Mouse (Mus musculus) gastrocnemius, postnatal 4 days (tissue): ENCODE data around the gene Srgap2. TPM values are rescaled to one million over a fixed set of nuclear protein-coding genes. Genes with fewer than 3 reads are reported as not detected.
"Not testable (repeated sequence)": the region's sequence is repeated elsewhere in the genome, so short reads cannot be mapped to it uniquely, and the experiment has no call there.

Experiments used
- DNase-seq, 2 experiments: peaks; one replicate each; pipeline ENCODE4 v3.0.0; 2021 to 2022; ENCODE audit warnings: low spot score in 2 of 2, mixed read lengths in 2 of 2
- long read RNA-seq, 2 experiments: library from polyadenylated mRNA; stranded (forward); transcript quantifications; one replicate each; pipeline ENCODE4 v2.0.0; 2021
- total RNA-seq, 2 experiments: library from RNA; stranded (reverse); gene quantifications; 2 replicates each; pipeline ENCODE4 v1.2.3; 2021

The Srgap2 gene
- 10 to 100 TPM; 66.3 to 67.7 TPM for total RNA-seq
- long read RNA-seq, experiment 1, full-length matches to known transcripts, result 22 of 45 reads
- long read RNA-seq, experiment 1, partial matches to known transcripts, result 8 of 45 reads
- long read RNA-seq, experiment 1, other reads (novel, unspliced or antisense), result 15 of 45 reads
- long read RNA-seq, experiment 2, full-length matches to known transcripts, result 8 of 39 reads
- long read RNA-seq, experiment 2, partial matches to known transcripts, result 18 of 39 reads
- long read RNA-seq, experiment 2, other reads (novel, unspliced or antisense), result 13 of 39 reads

- peak; percentile 84 to 96 for DNase-seq
Observed at GRCm38 (mm10) chr1:131527281-131528080, at the start of gene Srgap2, which contains the start of gene Fam72a. Gene Srgap2 (minus strand): TSS chr1:131527352. Gene Fam72a (plus strand): TSS chr1:131527903.

DNA sequence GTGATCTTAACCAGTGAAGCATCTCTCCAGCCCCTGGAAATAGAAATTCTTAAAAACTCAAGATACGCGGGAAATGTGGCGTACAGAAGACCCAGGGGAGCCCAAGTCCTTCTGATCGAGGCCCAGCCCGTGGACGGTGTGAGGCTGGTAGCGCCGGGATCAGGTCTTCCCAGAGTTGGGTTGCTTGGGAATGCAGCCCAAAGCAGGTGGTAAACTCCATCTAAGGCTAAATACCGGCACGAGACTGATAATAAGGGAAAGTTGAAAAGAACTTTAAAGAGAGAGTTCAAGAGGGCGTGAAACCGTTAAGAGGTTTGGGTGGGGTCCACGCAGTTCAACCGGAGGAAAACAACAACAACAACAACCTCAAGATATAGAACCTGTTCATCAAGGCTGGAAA is 46.6 kb upstream of the Srgap2 start:
- peak; percentile 31 to 32 for DNase-seq

DNA sequence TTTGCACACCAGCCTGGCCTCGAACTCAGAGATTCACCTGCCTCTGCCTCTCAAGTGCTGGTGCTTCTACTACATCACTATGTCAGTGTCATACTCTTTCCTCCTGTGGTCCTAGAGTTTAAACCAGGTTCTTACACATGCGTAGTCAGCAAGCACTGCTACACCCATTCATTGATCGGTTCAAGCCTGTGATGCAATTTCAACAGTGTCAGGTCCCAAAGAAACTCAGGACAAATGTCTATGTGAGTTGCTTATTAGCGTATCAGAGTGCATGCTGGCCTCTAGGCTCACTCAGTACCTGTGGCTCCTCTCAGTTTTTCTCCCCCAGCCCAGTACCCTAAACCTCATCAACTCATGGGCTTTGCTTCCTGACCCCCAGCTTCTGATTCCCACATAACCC is 43.2 kb upstream of the Srgap2 start:
- no peak for DNase-seq

DNA sequence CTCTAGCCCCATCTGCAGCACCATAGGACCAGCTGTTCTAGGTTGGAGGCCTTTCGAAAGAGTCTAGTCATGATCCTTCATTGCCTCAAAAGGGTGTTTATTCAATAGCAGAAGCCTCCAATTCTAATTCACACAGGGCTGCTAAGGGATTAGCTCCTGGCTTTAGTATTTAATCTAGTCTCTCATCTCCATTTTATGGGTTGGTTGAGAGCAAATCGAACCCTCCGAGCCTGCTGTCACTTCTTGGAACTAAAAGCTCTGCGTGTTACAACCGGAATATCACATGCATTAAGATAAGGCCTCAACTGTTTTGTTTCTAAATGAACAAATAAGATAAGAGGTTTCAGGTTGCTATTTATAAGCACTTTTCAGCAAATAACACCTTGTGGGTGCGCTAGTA is 42.6 kb upstream of the Srgap2 start:
- DNase-seq, result no peak

DNA sequence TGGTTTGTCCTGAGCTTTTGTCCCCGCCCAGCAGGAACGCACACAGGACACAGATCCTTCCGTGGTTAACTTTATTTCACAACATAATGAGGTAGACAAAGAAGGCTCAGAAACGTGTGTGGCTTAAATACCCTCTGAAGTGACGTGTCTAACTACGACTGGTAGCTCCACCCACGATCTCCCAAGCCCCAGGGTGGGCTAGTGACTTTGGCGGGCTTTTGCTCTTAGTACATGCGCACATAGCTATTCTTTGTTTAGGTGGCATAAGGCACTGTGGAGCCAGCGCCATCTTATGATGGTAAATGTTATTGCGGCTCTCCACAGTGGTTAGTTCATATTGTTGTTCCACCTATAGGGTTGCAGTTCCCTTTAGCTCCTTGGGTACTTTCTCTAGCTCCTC is 38.9 kb upstream of the Srgap2 start:
- not testable (repeated sequence) for DNase-seq

GRCm38 (mm10) chr1:131562081-131562480 is 34.9 kb upstream of the Srgap2 start:
- no peak for DNase-seq

DNA sequence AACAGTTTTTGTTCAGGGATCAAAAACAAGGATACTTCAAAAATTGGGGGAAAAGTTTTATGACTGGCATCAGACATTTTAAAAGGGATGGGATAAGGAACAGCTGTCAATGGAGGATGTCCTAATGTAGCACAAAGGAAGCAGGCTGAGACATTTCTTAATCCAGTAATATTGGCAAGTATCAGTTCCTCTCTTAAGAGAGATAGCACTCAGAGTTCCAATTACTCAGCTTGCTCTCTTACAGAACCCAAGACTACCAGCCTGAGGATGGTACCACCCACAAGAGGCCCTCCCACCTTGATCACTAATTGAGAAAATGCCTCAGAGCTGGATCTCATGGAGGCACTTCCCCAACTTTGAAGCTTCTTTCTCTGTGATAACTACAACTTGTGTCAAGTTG is 33.3 kb upstream of the Srgap2 start:
- DNase-seq, result no peak

- peak; percentile 44 to 77 for DNase-seq
Observed at GRCm38 (mm10) chr1:131555042-131555812, 28.1 kb upstream of the Srgap2 start.

DNA sequence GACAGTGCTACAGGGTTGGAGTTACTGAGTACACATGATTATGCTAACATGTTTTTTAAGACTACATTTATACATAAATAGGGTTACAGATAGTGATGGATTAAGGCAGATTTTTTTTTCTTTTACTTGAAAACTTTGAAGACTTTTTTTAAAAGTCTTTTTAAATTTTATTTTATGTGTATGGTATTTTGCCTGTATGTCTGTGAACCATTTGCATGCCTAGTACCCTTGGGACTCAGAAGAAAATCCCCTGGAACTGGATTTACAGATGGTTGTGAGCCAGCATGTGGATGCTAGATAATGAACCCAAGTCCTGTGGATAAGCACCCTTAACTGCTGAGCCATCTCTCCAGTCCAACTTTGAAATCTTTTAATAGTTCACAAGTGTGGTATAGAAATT is 26.3 kb upstream of the Srgap2 start:
- no peak for DNase-seq

- DNase-seq, result no peak
Observed at GRCm38 (mm10) chr1:131551956-131552355, 24.8 kb upstream of the Srgap2 start.

GRCm38 (mm10) chr1:131548494-131549365 is 21.6 kb upstream of the Srgap2 start:
- peak in 1 of 2 experiments; percentile 25 for DNase-seq

- no peak for DNase-seq
Observed at GRCm38 (mm10) chr1:131546798-131547690, 19.9 kb upstream of the Srgap2 start.

DNA sequence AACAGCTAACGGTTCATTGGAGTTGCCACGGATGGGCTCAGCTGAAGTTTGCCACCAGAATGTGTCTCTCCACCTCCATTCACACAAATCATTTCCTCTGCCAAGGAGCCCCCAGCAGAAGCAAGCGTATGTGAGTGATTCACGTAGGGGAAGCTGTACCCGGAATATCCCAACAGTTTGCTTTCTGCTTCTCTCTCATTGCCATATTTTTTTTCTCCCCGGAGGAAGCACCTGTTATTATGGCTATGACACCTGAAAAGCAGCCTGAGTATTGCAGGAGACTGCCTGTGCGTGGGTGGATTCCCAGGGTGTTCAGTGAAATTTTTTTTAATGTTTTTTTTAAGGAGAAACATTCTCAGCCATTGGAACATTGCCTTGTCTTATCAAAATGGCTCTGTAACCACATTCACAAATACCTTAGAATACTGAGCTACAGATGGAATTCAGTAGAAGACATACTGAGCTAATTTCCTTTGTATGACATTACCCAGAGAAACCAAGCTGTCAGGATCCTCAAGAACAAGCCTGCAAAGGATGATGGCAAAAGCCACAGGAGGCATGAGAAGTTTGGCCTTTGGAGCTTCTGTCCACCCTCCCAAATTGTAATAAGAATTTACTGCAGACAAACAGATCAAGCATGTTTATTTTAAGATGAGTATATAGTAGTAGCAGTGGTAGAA is 16.9 kb upstream of the Srgap2 start:
- no peak for DNase-seq

GRCm38 (mm10) chr1:131541903-131542302 is 14.8 kb upstream of the Srgap2 start:
- DNase-seq, result no peak

GRCm38 (mm10) chr1:131541431-131541830 is 14.3 kb upstream of the Srgap2 start:
- DNase-seq, result no peak

DNA sequence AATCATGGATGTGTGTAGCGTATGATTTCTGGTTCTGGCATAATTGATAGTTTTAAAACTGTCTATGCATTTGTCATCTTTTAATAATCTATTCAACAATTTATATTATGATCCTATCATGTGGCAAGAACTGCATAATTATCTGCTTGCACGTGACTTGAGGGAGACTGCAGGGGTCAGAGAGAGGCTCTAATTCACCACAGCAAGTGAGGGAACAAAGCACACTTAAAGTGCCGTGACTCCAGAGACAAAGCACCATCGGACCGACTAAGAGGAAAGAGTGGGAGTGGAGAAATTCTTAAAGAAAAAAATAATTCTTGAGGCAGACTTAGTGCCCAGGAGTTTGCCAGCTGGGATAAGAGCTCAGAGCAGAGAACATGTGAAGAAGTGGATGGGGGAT is 13.6 kb upstream of the Srgap2 start:
- no peak for DNase-seq

DNA sequence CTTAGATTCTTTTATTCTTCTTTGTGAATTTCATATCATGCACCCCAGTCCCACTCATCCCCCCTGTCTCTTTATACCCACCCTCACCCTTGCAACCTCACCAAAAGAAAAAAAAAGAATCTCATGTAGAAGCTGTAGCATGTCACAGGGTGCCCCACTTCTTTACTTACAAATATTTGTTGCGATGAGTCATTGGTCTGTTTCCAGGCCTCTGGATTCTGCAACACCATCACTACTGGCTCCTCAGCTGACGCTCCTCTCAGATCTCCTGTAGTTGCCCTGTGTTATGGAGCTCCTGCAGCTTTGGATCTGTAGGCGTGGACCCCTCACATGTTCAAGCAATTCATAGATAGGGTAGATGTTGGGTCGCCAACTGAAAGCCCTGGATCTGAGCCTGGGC is 12.6 kb upstream of the Srgap2 start:
- DNase-seq, result no peak

DNA sequence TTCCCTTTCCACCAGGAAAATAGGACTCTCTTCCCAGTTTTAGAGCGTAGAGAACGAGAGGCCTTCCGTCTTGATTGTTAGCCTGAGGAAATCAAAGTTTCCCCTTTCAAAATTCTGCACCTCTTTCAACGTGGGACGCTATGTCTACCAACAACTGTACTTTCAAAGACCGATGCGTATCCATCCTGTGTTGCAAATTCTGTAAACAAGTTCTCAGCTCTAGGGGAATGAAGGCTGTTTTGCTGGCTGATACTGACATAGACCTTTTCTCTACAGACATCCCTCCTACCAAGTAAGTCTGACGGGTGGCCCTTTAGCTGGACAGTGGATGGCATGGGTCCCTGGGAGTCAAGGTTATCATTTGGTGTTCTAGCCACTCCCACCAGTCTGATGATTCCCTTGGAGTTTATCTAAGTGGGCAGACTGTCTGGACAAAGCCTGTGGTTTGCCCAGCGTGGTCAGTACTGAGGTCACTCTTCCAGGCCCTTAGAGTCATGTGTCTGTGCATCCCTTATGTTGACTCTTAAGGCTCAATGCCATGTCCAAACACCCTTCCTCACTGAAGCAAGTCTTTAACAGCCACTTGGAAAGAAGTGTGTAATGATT is 1.5 kb upstream of the Srgap2 start:
- no peak for DNase-seq

DNA sequence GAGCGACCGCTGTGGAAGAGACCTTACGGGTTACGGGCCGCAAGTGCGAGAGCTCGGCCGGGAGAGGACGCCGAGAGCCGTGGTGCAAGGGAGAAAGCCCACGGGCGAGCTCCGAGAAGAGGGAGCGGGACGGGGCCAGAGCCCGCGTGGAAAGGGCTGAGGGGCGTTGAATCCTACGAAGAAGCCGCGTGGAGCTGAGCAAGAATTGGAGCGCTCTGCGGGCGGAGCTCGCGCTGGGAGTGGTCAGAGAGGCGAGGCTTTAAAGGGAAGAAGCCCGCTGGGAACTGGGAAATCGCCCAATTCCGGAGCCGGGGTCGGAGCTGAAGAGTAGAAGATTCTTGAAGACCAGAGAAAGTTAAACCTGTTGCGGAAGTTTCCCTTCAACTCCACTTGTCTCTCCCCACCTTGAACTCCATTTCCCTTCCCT is 942 bp upstream of the Srgap2 start:
- peak; percentile 28 to 73 for DNase-seq
